Mouse (Mus musculus) liver, embryonic 15.5 days (tissue): Measurements from ENCODE around the gene Kdm5c. TPM values are rescaled to one million over a fixed set of nuclear protein-coding genes. Genes with fewer than 3 reads are reported as not detected.
A peak's percentile ranks its signal among the peaks of the same experiment; 100 is the strongest.
"Not testable (repeated sequence)": the region's sequence is repeated elsewhere in the genome, so short reads cannot be mapped to it uniquely, and the experiment has no call there.

ENCODE experiments used
- ATAC-seq: fragments of 200-750 bp; cut with Nextera tagmentation; 2 replicates; pipeline ENCODE4 v1.8.0; 2017; ENCODE audit warnings: moderate number of reproducible peaks, mild to moderate bottlenecking, moderate library complexity; ENCODE audit not compliant: insufficient read depth
- H3K27ac ChIP-seq: fragments of 300-500 bp; sonication (generic); replicated peaks from 2 replicates; pipeline ENCODE4 v1.5.1; 2015; ENCODE audit warnings: mild to moderate bottlenecking, inconsistent platforms
- H3K27me3 ChIP-seq: fragments of 300-500 bp; sonication (generic); 2 replicates; pipeline ENCODE4 v1.6.1; 2015; ENCODE audit warnings: mild to moderate bottlenecking, inconsistent platforms
- H3K36me3 ChIP-seq: fragments of 300-500 bp; sonication (generic); replicated peaks from 2 replicates; pipeline ENCODE4 v1.6.1; 2015; ENCODE audit warnings: moderate library complexity, mild to moderate bottlenecking, inconsistent platforms
- H3K4me1 ChIP-seq: fragments of 300-500 bp; sonication (generic); replicated peaks from 2 replicates; pipeline ENCODE4 v1.6.1; 2015; ENCODE audit warnings: inconsistent platforms
- H3K4me2 ChIP-seq: fragments of 300-500 bp; sonication (generic); 2 replicates; pipeline ENCODE4 v1.6.1; 2015; ENCODE audit warnings: moderate library complexity, mild to moderate bottlenecking, inconsistent platforms
- H3K4me3 ChIP-seq: fragments of 300-500 bp; sonication (generic); replicated peaks from 2 replicates; pipeline ENCODE4 v1.5.1; 2015; ENCODE audit warnings: mild to moderate bottlenecking, inconsistent platforms
- H3K9ac ChIP-seq: fragments of 300-500 bp; sonication (generic); 2 replicates; pipeline ENCODE4 v1.6.1; 2015; ENCODE audit warnings: moderate library complexity, mild to moderate bottlenecking, inconsistent platforms
- H3K9me3 ChIP-seq: fragments of 300-500 bp; sonication (generic); replicated peaks from 2 replicates; pipeline ENCODE4 v1.6.1; 2016; ENCODE audit warnings: inconsistent platforms
- WGBS: fragments of 180-500 bp; shearing (Covaris S2); methylation state at CpG from one replicate; pipeline ENCODE4 v1.1.7; 2015; ENCODE audit warnings: mixed read lengths; ENCODE audit not compliant: insufficient replicate concordance; 5-methylcytosine and 5-hydroxymethylcytosine counted together
- polyA plus RNA-seq: library from polyadenylated mRNA; unstranded; fragments of >200 nt; fragmentation: Nextera tagmentation; extraction: Ambion mirVana; gene quantifications from 2 replicates; pipeline ENCODE4 v1.2.1, GENCODE M21; 2015

The Kdm5c gene
- polyA plus RNA-seq, 1 experiment from 2014 or later = 19.6 TPM

DNA sequence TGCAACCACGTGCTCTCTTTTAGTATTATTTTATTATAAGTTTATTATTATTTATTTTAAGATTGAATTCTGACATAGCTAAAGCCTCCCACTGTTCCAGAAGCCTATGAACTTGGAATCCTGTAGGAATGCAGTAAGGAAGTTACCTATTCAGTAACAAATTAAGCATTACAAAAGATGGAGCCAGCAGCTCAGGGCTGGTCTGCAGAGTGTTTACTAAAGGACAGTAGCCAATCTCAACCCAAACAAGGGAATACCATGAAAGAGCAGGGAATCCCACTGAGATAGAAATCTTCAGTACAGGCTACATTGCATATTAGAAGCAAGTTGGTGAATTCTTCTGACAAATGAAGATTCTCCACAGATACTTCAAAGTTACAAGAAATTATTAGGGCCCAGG is 54.2 kb downstream of the Kdm5c start:
- H3K36me3 ChIP-seq, H3K27me3 ChIP-seq, H3K4me1 ChIP-seq, ATAC-seq, H3K9me3 ChIP-seq, H3K4me3 ChIP-seq, H3K9ac ChIP-seq, H3K4me2 ChIP-seq, H3K27ac ChIP-seq: not testable (repeated sequence)
- 73% methylated on average over 1 of the region's 1 CpGs for WGBS

DNA sequence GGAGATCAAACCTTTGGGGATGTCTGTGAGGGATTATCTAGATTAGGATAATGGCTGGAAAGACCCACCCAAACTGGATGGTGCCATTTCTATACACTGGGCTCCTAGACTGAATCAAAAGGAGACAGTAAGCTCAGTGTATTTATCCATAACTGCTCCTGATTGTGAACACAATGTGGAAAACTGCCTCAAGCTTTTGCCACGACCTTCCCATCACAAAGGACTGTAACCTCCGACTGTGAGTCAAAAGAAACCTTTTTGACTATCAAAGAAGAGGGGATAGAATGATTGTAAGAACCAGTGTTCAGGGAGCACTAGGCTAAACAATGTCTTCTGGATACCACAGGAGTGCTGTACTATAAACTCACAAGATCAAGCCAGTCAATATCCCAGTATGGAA is 73.4 kb downstream of the Kdm5c start:
- ATAC-seq = no peak
- Histone ChIP-seq H3K27me3 (no peaks in the 10 kb centered on the region; the same call in 1 of the 2 replicates), H3K9ac (no peak overlapping the region), H3K9me3 (no peaks in the 10 kb centered on the region), H3K36me3 (no peaks in the 10 kb centered on the region), H3K27ac (peak overlapping the region; percentile 81), H3K4me3 (no peak overlapping the region), H3K4me1 (peaks cover 28% of the 10 kb centered on the region), H3K4me2 (no peak overlapping the region)
- WGBS = 65% methylated on average over 2 of the region's 2 CpGs

DNA sequence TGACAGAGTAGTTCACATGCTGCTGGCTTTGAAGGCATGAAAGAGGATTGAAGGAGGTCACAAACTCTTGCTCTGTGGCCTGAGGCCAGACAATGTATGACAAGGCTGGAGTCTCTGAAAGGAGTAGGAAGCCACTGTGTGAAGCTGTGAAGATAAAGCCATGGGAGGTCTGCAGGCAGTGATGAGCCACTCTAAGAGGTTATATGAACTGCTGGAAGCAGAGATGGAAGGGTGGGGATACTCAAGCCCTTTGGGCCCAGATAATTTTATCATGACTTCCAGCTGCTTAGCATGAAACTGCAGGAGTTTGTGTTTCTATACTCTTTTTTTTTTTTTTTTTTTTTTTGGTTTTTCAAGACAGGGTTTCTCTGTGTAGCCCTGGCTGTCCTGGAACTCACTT is 74.6 kb downstream of the Kdm5c start:
- Histone ChIP-seq H3K9ac (no peak overlapping the region), H3K9me3 (no peaks in the 10 kb centered on the region), H3K4me1 (peaks cover 28% of the 10 kb centered on the region), H3K27ac (peak overlapping the region; percentile 81), H3K4me3 (no peak overlapping the region), H3K4me2 (no peak overlapping the region; the same call in 1 of the 2 replicates), H3K36me3 (no peaks in the 10 kb centered on the region), H3K27me3 (no peaks in the 10 kb centered on the region; the same call in 1 of the 2 replicates)
- ATAC-seq = peak; percentile 100

DNA sequence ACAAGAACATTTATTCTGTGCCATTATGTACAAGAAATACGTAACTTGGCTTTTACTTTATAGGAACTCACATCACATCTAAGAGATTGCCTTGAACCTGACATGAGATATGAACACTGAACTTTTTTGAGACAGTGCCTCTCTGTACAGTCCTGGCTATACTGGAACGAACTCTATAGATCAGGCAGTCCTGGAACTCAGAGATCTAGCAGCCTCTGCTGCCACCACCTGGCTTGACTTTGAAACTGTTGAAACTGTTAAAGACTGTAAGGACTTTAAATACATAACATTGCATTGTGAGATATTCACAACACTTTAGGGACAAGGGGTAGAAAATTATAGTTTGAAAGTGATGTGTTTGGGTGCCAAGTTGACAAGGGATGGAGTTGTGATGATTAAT is 75.1 kb downstream of the Kdm5c start:
- Histone ChIP-seq H3K27ac (peak overlapping the region; percentile 79), H3K9ac (no peak overlapping the region), H3K36me3 (no peaks in the 10 kb centered on the region), H3K27me3 (no peaks in the 10 kb centered on the region; the same call in 1 of the 2 replicates), H3K9me3 (no peaks in the 10 kb centered on the region), H3K4me2 (no peak overlapping the region), H3K4me1 (peaks cover 28% of the 10 kb centered on the region), H3K4me3 (no peak overlapping the region)
- ATAC-seq = peak; percentile 76
- 30% methylated on average over 2 of the region's 2 CpGs for WGBS

DNA sequence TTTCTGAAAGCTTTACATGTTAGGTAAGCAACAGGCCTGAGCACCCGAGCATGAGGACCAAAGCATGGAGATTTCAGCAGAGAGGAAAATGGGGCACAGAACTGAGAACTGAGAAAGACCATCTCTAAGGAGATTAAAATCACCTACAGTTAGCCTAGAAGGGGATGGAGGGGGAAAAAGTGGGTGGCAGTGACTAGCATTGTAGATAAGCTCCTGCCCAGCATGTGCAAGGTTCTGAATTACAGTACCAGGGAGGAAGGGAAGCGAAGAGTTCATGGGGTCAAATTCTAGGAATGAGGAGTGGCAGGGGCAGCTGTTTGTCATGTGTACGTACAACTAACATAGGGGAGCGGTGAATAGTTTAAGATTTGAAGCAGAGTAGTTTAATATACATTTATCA is 87.7 kb downstream of the Kdm5c start:
- Histone ChIP-seq H3K4me2 (no peak overlapping the region), H3K4me1 (no peaks in the 10 kb centered on the region), H3K9ac (no peak overlapping the region), H3K4me3 (no peak overlapping the region), H3K27ac (no peak overlapping the region), H3K36me3 (no peaks in the 10 kb centered on the region), H3K9me3 (no peaks in the 10 kb centered on the region), H3K27me3 (no peaks in the 10 kb centered on the region)
- ATAC-seq = no peak
- 60% methylated on average over 4 of the region's 4 CpGs for WGBS

DNA sequence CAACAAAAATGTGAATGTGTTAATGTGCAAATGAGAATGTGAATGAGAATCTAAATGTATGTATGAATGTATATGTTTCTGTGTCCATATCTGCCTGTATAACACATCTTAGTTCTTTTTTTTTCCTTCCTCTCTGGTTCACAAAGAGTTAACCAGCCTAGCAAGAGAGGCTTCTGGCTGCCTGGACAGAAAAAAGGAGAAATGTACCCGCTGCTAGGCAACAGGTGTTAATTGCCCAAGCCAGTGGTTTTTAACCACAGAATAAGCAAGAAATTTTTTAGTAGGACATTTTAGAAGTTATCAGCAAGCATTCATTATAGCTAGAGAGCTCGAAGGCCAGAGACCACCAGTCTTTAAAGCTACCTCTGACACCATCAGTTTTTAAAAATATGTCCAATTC is 90.0 kb downstream of the Kdm5c start:
- H3K4me1 ChIP-seq = 0 out of 2 replicates have a peak, but pooled peaks cover under 1% of the 10 kb centered on the region
- no peak for ATAC-seq
- H3K4me3 ChIP-seq = no peak overlapping the region
- WGBS = 16% methylated on average over 2 of the region's 2 CpGs
- H3K9ac ChIP-seq = no peak overlapping the region
- no peaks in the 10 kb centered on the region for H3K36me3 ChIP-seq
- no peaks in the 10 kb centered on the region; the same call in 1 of the 2 replicates for H3K27me3 ChIP-seq
- no peak overlapping the region for H3K4me2 ChIP-seq
- H3K9me3 ChIP-seq = no peaks in the 10 kb centered on the region
- no peak overlapping the region for H3K27ac ChIP-seq

DNA sequence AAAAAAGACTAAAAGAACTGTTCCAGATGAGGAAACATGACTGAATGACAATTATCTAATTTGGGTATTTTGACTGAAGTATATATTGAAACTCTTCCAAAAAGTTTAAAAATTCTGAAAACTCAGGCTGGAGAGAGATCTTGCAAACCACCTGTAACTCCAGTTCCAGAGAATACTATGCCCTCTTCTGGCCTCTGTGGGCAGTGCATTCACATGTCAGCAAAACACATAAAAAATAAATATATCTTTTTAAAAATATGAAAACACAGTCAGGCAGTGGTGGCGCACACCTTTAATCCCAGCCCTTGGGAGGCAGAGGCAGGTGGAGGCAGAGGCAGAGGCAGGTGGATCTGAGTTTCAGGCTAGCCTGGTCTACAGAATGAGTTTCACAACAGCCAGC is 90.8 kb downstream of the Kdm5c start:
- H3K27me3 ChIP-seq = no peaks in the 10 kb centered on the region; the same call in 1 of the 2 replicates
- H3K9ac ChIP-seq = no peak overlapping the region
- ATAC-seq = no peak
- H3K4me1 ChIP-seq = 0 out of 2 replicates have a peak, but pooled peaks cover 3% of the 10 kb centered on the region
- H3K4me3 ChIP-seq = no peak overlapping the region
- 71% methylated on average over 1 of the region's 1 CpGs for WGBS
- H3K9me3 ChIP-seq = no peaks in the 10 kb centered on the region
- H3K27ac ChIP-seq = no peak overlapping the region
- H3K4me2 ChIP-seq = no peak overlapping the region
- no peaks in the 10 kb centered on the region for H3K36me3 ChIP-seq

Other genes starting within 250 kb of the Kdm5c start
- gene Hsd17b10, start 231.2 kb upstream of the Kdm5c start, polyA plus RNA-seq = 106 and 113 TPM in 2 replicates
- 1.9 and 2.0 TPM in 2 replicates for gene Ribc1, start 216.7 kb upstream of the Kdm5c start, polyA plus RNA-seq
- gene Smc1a, start 216.6 kb upstream of the Kdm5c start, polyA plus RNA-seq = 47.7 and 48.6 TPM in 2 replicates
- gene Iqsec2, start 88.8 kb upstream of the Kdm5c start, polyA plus RNA-seq = 1.2 and 1.3 TPM in 2 replicates
- gene Kantr, start 94.5 kb downstream of the Kdm5c start, polyA plus RNA-seq = 2.8 and 3.2 TPM in 2 replicates
- 4.5 and 5.5 TPM in 2 replicates for gene Tspyl2, start 109.4 kb downstream of the Kdm5c start, polyA plus RNA-seq
- 0.03 and 0.12 TPM in 2 replicates for gene Gpr173, start 135.7 kb downstream of the Kdm5c start, polyA plus RNA-seq